Mouse (Mus musculus): ENCODE data around the gene Gfm2.

DNA sequence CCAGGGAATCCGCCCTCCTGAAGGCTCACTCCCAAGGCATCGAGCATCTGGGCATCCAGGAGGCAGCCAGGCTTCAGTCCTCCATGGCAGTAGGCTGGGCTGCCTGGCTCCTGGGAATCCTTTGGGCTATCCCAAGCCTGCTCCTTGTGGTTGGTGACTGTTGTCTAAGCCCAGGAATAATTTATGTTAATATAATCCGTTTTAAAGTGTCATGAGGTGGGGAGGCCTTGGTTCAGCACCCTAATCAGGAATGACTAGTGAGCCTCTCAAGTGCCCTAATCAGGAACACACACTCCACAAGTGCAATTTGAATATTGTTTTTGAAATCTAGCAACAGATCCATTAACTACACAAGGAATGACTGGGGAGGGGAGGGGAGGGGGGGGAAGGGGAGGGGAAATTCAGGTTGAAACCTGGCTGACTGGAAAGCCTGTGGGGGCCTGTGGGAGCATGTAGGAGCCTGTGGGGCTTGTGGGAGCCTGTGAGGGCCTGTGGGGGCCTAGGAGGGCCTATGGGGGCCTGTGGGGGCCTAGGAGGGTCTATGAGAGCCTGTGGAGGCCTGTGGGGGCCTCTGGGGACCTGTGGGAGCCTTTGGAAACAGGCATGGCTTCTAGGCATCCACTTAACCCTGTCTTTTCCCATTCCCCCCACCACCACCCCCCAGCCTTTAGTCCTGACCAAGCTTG lies 77.0 kb downstream of the Gfm2 start:
- TF ChIP-seq POLR2A (IDR thresholded peaks at IDR 0.05; ENCODE audit: borderline replicate concordance, extremely low read depth, low read depth, low read length) (no peak), CTCF (IDR thresholded peaks at IDR 0.05; ENCODE audit: insufficient read depth, low read length) (no peak)

Measured in lung, adult 2 months (tissue).